Mouse (Mus musculus) v-Abl transformed pro-B cells (cell line): ENCODE data around the gene Tspan7.

Experiments
- in situ Hi-C, 2 experiments: fragments of 400-800 bp; cut with MboI; formaldehyde crosslinking; loops; one replicate each; pipeline ENCODE4 v1.15.1; 2025; ENCODE audit not compliant: unreplicated experiment in 2 of 2

Gene Tspan7

DNA sequence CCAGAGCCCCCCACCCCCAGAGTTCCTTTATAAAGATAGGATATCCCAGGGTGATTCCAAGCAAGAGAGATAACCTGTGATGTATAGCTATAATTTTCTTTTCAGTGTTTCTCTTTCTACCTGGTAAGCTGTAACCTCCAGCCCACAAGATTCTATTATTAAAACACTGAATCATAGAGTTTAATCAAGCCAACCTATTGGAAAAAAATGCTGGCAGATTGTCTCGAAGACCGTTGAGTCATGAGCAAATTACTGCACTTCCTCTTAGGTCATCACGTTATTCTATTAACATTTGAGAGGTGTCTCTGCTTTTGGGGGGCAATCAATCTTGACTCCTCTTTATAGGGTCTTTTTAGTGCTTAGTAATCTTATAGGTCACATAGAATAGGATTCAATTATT, 61.9 kb downstream of the Tspan7 start:
- in situ Hi-C loops: no loop called here

GRCm38 (mm10) chrX:10549708-10550107, 64.8 kb downstream of the Tspan7 start:
- in situ Hi-C loops: no loop called here

GRCm38 (mm10) chrX:10556899-10557298, 71.9 kb downstream of the Tspan7 start:
- in situ Hi-C loops: no loop called here

DNA sequence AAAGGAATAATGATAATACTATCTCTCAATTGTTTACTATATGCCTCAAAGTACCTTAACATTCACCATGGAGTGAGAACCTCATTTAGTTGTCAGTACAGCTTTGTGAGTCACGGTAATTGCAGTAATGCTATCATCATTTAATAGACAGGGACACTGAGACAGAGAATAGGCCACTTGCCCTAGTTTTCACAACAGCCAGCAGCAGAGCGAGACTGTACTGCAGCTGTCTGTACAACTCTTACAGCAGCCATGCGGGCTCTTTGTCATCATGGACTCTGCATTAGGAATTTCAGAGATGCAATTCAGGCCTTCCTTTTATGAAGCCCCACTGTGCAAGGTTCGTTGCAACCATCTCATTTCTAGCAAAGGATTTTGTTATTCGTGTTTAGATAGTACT, 72.6 kb downstream of the Tspan7 start:
- in situ Hi-C loops: no loop called here

DNA sequence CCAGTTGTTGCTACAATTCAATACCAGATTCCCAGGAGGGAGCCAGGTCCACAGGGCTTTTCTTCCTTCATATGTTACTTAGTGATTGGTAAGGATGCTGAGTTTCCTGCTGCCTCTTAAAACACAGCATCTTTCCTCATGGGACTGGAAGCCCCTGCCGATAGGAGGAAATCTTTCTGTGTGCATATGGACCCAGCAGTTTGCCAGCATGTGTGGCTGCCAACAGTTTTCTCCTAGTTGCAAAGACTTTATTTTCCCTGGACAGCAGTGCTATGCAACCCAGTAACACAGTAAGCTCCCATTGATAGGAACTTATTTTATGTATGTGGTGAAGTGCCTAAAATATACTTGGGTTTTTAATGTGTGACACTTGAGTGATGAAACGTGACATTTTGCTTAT, 73.7 kb downstream of the Tspan7 start:
- in situ Hi-C loops: no loop called here

DNA sequence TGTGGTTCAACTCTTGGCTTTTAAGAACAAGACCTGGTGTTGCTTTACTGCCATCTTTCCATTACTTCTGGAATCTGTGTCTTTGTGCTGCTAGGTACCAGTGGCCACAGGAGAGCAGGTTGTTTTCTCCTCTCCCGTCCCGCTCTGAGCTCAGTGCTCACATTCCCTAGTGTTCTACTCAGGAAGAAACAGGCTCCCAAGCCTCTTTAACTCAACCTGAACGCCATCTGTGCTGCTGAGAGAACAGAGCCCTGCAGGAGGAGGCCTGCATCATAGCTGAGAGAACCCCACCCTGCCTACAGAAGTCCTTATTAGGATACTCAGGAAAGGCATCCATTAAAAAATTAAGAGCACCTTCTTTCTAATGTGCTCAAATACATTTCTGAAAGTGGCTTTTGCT, 80.9 kb downstream of the Tspan7 start:
- in situ Hi-C loops: no loop called here

DNA sequence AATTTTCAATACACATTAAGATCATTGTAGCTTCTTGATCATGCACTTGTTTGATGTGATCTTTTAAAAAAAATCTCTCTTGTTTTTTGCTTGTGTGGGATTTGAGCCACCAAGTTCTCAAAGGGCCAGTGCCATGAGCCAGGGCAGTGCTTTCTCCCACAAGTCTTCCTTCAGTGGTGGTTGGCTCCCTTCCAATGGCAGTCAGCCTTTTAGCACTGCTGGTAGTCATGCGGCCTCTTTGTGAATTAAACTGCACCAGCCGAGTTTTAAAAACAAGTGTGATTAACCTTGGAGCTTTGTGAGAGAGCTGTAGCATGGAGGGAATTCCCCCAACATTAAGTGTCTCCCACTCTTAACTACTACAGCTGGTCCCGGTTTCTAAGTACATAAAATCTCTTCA, 89.6 kb downstream of the Tspan7 start:
- in situ Hi-C loops: no loop called here

DNA sequence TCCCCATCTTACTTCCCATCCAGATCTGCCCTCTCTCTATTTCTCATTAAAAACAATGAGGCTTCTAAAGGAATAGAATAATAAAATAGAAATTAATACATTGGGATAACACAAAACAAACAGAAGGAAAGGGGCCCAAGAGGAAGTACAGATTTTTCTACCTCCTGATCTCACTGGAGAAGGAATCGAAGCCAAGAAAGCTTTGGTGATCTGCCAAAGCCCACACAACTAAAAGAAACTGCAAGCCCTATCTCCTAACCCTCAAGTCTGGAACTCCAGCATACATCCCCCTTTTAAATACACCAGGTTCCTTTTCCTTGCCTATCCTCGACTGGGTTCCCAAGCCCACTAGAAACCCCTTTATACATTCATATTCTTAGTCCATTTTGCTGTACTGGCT, 90.4 kb downstream of the Tspan7 start:
- in situ Hi-C loops: loop anchor here in 1 of 2 experiments (25.0 kb wide), 1 partner anchor 1937 kb away; no protein-coding TSS in a partner anchor

GRCm38 (mm10) chrX:10576349-10576748, 91.4 kb downstream of the Tspan7 start:
- in situ Hi-C loops: loop anchor here in 1 of 2 experiments (25.0 kb wide), 1 partner anchor 1936 kb away; no protein-coding TSS in a partner anchor

DNA sequence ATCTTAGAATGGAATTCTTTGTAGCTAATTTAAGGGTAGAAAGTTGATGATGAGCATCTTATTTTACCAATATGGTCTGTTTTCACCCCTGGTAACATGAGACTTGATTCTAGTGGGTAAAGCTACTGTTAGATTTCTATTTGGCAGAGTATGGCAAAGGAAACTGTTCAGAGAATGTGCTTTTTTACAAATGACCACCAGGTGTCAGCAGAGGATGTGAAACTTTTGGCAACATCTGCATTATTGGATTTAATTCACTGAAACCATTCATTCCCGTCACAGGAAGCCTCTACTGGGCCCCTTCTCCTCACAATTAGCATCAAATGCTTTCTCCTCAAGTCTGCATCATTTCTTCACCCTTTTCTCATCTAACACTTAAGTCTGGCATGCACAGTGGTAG, 92.4 kb downstream of the Tspan7 start:
- in situ Hi-C loops: loop anchor here in 1 of 2 experiments (25.0 kb wide), 1 partner anchor 1935 kb away; no protein-coding TSS in a partner anchor

DNA sequence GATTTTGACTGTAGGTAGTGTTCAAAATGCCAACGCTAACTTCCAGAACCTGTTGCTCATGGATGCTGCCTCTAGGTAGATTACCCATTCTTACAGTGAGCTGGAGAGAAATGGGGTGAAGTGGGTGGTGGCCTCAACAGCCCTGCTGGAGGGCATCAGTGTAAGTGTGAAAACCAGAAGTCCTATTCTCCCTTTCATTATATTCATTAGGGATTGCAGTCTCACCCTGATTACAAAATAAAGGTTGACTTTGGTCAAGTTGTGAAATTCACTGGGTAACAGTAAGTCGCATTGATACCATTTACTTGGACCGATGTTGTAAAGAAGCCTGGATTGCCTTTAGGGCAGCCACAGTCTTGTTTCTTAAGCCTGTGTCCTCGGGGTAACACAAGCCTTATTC, 97.8 kb downstream of the Tspan7 start:
- in situ Hi-C loops: loop anchor here in 1 of 2 experiments (25.0 kb wide), 1 partner anchor 1930 kb away; no protein-coding TSS in a partner anchor

DNA sequence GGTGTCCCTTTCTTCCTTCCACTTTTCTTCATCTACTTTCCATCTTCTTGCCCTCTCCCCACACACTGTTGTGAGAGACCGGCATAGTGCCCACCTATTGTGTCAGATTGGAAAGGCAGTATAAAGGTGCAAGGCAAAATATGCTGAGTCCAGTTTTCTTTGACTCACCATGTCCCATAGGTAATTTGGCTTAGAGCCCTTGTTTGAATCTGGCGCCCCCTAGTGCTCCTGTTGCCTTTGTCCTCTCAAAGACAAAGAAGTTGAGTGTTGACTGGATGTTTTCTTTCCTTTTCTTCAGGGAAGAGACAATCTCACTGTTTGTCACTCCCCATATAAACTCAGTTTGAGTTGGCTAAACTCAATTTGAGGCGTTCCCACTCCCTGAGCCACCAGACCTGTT, 107.3 kb downstream of the Tspan7 start:
- in situ Hi-C loops: loop anchor here in 1 of 2 experiments (25.0 kb wide), 1 partner anchor 1920 kb away; no protein-coding TSS in a partner anchor

- in situ Hi-C loops: loop anchor here in 1 of 2 experiments (25.0 kb wide), 1 partner anchor 1919 kb away; no protein-coding TSS in a partner anchor
These were observed 108.6 kb downstream of the Tspan7 start for GRCm38 (mm10) chrX:10593561-10593960.

GRCm38 (mm10) chrX:10617119-10617518, 132.2 kb downstream of the Tspan7 start:
- in situ Hi-C loops: no loop called here

DNA sequence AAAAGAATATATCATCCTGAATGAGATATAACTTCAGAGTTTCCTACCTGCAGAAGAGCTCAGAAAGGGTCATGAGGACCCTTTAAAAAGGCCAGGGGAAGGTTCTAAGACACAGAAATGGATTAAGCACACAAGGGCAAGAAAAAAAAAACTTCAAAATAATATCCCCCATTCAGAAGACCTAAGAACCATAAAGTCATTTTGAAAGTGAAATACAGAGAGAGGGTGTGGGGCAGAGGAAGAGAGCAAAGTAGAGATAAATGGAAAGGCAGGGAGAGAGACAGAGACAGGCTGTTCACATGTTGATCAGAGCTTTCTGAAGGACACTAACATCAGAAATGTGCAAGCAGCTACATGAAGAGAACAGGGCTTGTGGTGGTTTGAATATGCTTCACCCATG, 156.1 kb downstream of the Tspan7 start:
- in situ Hi-C loops: loop anchor here in 1 of 2 experiments (25.0 kb wide), 1 partner anchor 496 kb away; no protein-coding TSS in a partner anchor
